Mouse (Mus musculus) olfactory bulb, adult 2 months (tissue): ENCODE data around the gene Hsf2bp. TPM values are rescaled to one million over a fixed set of nuclear protein-coding genes. Genes with fewer than 3 reads are reported as not detected.
A peak's percentile ranks its signal among the peaks of the same experiment; 100 is the strongest.

ENCODE experiments used
- H3K27ac ChIP-seq: fragments of 200-500 bp; 2 replicates; pipeline ENCODE4 v1.5.1; 2012; ENCODE audit warnings: low read depth, low read length; ENCODE audit not compliant: insufficient read depth
- H3K4me1 ChIP-seq: fragments of 200-500 bp; 2 replicates; pipeline ENCODE4 v1.6.1; 2012; ENCODE audit warnings: low read length; ENCODE audit not compliant: control insufficient read depth, insufficient read depth
- H3K4me3 ChIP-seq: fragments of 200-500 bp; 2 replicates; pipeline ENCODE4 v1.5.1; 2012; ENCODE audit warnings: mild to moderate bottlenecking, low read depth, low read length, moderate library complexity; ENCODE audit not compliant: insufficient read depth
- CTCF ChIP-seq: fragments of 200-500 bp; IDR thresholded peaks from 2 replicates; pipeline ENCODE4 v1.5.1; 2012; ENCODE audit warnings: low read depth, mild to moderate bottlenecking, low read length, moderate library complexity; ENCODE audit not compliant: insufficient read depth
- POLR2A ChIP-seq: fragments of 200-500 bp; IDR thresholded peaks from 2 replicates; pipeline ENCODE4 v1.6.1; 2012; ENCODE audit warnings: mild to moderate bottlenecking, low read depth, low read length, moderate library complexity; ENCODE audit not compliant: insufficient read depth
- WGBS: fragments of 180-500 bp; shearing (Covaris S2); methylation state at CpG from one replicate; pipeline ENCODE4 v1.1.7; 2018; 5-methylcytosine and 5-hydroxymethylcytosine counted together
- polyA plus RNA-seq: library from polyadenylated mRNA; stranded (reverse); fragments of >200 nt; gene quantifications from 2 replicates; pipeline ENCODE4 v1.2.4, GENCODE M21; 2012; ENCODE audit warnings: low replicate concordance; ENCODE audit not compliant: missing spikeins, insufficient read depth, insufficient read length

Gene Hsf2bp
- polyA plus RNA-seq, 1 experiment = not detected

- no peak for TF ChIP-seq CTCF
- no peak for TF ChIP-seq POLR2A
- Histone ChIP-seq H3K27ac (peak overlapping the region; percentile 62; the same call in 1 of the 2 replicates), H3K4me3 (no peak overlapping the region), H3K4me1 (peaks cover 6% of the 10 kb centered on the region)
- 55% methylated on average over 4 of the region's 4 CpGs for WGBS
Observed at GRCm38 (mm10) chr17:31996331-31996730, 39.8 kb downstream of the Hsf2bp start.

GRCm38 (mm10) chr17:31995784-31996183 is 40.4 kb downstream of the Hsf2bp start:
- Histone ChIP-seq H3K27ac (no peak overlapping the region), H3K4me3 (no peak overlapping the region), H3K4me1 (peaks cover 6% of the 10 kb centered on the region)
- TF ChIP-seq CTCF = no peak
- TF ChIP-seq POLR2A = no peak
- WGBS = 77% methylated on average over 2 of the region's 2 CpGs

- Histone ChIP-seq H3K27ac (peak overlapping the region; percentile 90; the same call in 1 of the 2 replicates), H3K4me3 (no peak overlapping the region), H3K4me1 (peaks cover 6% of the 10 kb centered on the region)
- TF ChIP-seq POLR2A (no peak), CTCF (no peak)
Observed at GRCm38 (mm10) chr17:31994132-31994531, 42.0 kb downstream of the Hsf2bp start.

- 97% methylated on average over 1 of the region's 1 CpGs for WGBS
- TF ChIP-seq POLR2A (no peak), CTCF (no peak)
- no peak overlapping the region for H3K4me3 ChIP-seq
Observed at GRCm38 (mm10) chr17:31993354-31993753, 42.8 kb downstream of the Hsf2bp start.

GRCm38 (mm10) chr17:31992004-31992403 is 44.1 kb downstream of the Hsf2bp start:
- H3K4me1 ChIP-seq = peaks cover 6% of the 10 kb centered on the region
- H3K27ac ChIP-seq = no peak overlapping the region
- no peak overlapping the region for H3K4me3 ChIP-seq
- WGBS = 72% methylated on average over 2 of the region's 2 CpGs
- TF ChIP-seq CTCF (no peak), POLR2A (no peak)

More at GRCm38 (mm10) chr17:31993354-31993753, 42.8 kb downstream of the Hsf2bp start:
- H3K27ac ChIP-seq = no peak overlapping the region
- H3K4me1 ChIP-seq = peaks cover 6% of the 10 kb centered on the region

- Histone ChIP-seq H3K4me3 (no peak overlapping the region), H3K27ac (no peak overlapping the region), H3K4me1 (no peaks in the 10 kb centered on the region)
- 91% methylated on average over 2 of the region's 2 CpGs for whole genome bisulfite sequencing
- TF ChIP-seq POLR2A (no peak), CTCF (no peak)
Observed at GRCm38 (mm10) chr17:31989035-31989434, 47.1 kb downstream of the Hsf2bp start.

- no peaks in the 10 kb centered on the region for H3K4me1 ChIP-seq
- TF ChIP-seq CTCF (no peak), POLR2A (no peak)
- no peak overlapping the region for H3K27ac ChIP-seq
- H3K4me3 ChIP-seq = no peak overlapping the region
- WGBS = 89% methylated on average over 1 of the region's 1 CpGs
Observed at GRCm38 (mm10) chr17:31986915-31987314, 49.2 kb downstream of the Hsf2bp start.

- Histone ChIP-seq H3K27ac (no peak overlapping the region), H3K4me3 (no peak overlapping the region), H3K4me1 (no peaks in the 10 kb centered on the region)
- 86% methylated on average over 3 of the region's 3 CpGs for WGBS
- TF ChIP-seq CTCF (no peak), POLR2A (no peak)
Observed at GRCm38 (mm10) chr17:31983491-31983890, 52.7 kb downstream of the Hsf2bp start.

- Histone ChIP-seq H3K4me3 (no peak overlapping the region), H3K27ac (no peak overlapping the region), H3K4me1 (no peaks in the 10 kb centered on the region)
- WGBS = 88% methylated on average over 11 of the region's 11 CpGs
- TF ChIP-seq POLR2A (no peak), CTCF (no peak)
Observed at GRCm38 (mm10) chr17:31982326-31983190, 53.6 kb downstream of the Hsf2bp start.
